Mouse (Mus musculus): ENCODE measurements around the gene Rpl18a.

Gene Rpl18a

GRCm38 (mm10) chr8:70853863-70854262, 43.3 kb downstream of the Rpl18a start:
- DNase-seq (ENCODE audit: low spot score): no peak

- no peak for DNase-seq (ENCODE audit: low spot score)
Measured at GRCm38 (mm10) chr8:70852595-70853231, 44.5 kb downstream of the Rpl18a start.

- no peak for DNase-seq (ENCODE audit: low spot score)
Measured at GRCm38 (mm10) chr8:70851837-70852236, 45.4 kb downstream of the Rpl18a start.

GRCm38 (mm10) chr8:70850947-70851346, 46.3 kb downstream of the Rpl18a start:
- no peak for DNase-seq (ENCODE audit: low spot score)

- DNase-seq (ENCODE audit: low spot score): no peak
Measured at GRCm38 (mm10) chr8:70850132-70850845, 46.9 kb downstream of the Rpl18a start.

GRCm38 (mm10) chr8:70849333-70849990, 47.8 kb downstream of the Rpl18a start:
- no peak for DNase-seq (ENCODE audit: low spot score)

- no peak for DNase-seq (ENCODE audit: low spot score)
Measured at GRCm38 (mm10) chr8:70846371-70847154, 50.6 kb downstream of the Rpl18a start.

- no peak for DNase-seq (ENCODE audit: low spot score)
Measured at GRCm38 (mm10) chr8:70845108-70845507, 52.1 kb downstream of the Rpl18a start.
